Mouse (Mus musculus) embryonic facial prominence, embryonic 13.5 days (tissue): Measurements from ENCODE around the gene Wwc2. TPM values are rescaled to one million over a fixed set of nuclear protein-coding genes. Genes with fewer than 3 reads are reported as not detected.
"Not testable (repeated sequence)": the region's sequence is repeated elsewhere in the genome, so short reads cannot be mapped to it uniquely, and the experiment has no call there.

Experiments
- ATAC-seq: fragments of 200-750 bp; cut with Nextera tagmentation; 2 replicates; pipeline ENCODE4 v1.8.0; 2017; ENCODE audit warnings: low read depth; ENCODE audit not compliant: insufficient number of reproducible peaks, insufficient read depth, low FRiP score, low TSS enrichment
- H3K27ac ChIP-seq: fragments of 300-500 bp; sonication (generic); 2 replicates; pipeline ENCODE4 v1.5.1; 2015; ENCODE audit warnings: moderate library complexity, mild to moderate bottlenecking, inconsistent platforms
- H3K27me3 ChIP-seq: fragments of 300-500 bp; sonication (generic); 2 replicates; pipeline ENCODE4 v1.6.1; 2015; ENCODE audit warnings: mild to moderate bottlenecking, inconsistent platforms
- H3K36me3 ChIP-seq: fragments of 300-500 bp; sonication (generic); 2 replicates; pipeline ENCODE4 v1.6.1; 2015; ENCODE audit warnings: mild to moderate bottlenecking, inconsistent platforms
- H3K4me1 ChIP-seq: fragments of 300-500 bp; sonication (generic); 2 replicates; pipeline ENCODE4 v1.6.1; 2015; ENCODE audit warnings: inconsistent platforms
- H3K4me2 ChIP-seq: fragments of 300-500 bp; sonication (generic); 2 replicates; pipeline ENCODE4 v1.6.1; 2015; ENCODE audit warnings: moderate library complexity, mild to moderate bottlenecking, inconsistent platforms
- H3K4me3 ChIP-seq: fragments of 300-500 bp; sonication (generic); 2 replicates; pipeline ENCODE4 v1.5.1; 2015; ENCODE audit warnings: mild to moderate bottlenecking, inconsistent platforms
- H3K9ac ChIP-seq: fragments of 300-500 bp; sonication (generic); 2 replicates; pipeline ENCODE4 v1.6.1; 2015; ENCODE audit warnings: mild to moderate bottlenecking, inconsistent platforms
- H3K9me3 ChIP-seq: fragments of 300-500 bp; sonication (generic); 2 replicates; pipeline ENCODE4 v1.6.1; 2016; ENCODE audit warnings: inconsistent platforms
- WGBS: fragments of 180-500 bp; shearing (Covaris S2); methylation state at CpG from one replicate; pipeline ENCODE4 v1.1.7; 2015; ENCODE audit warnings: mixed read lengths; 5-methylcytosine and 5-hydroxymethylcytosine counted together
- polyA plus RNA-seq: library from polyadenylated mRNA; unstranded; fragments of >200 nt; fragmentation: Nextera tagmentation; extraction: Ambion mirVana; gene quantifications from 2 replicates; pipeline ENCODE4 v1.2.1, GENCODE M21; 2015

The Wwc2 gene
- polyA plus RNA-seq, 1 experiment from 2014 or later = 12.5 TPM

- no peak for ATAC-seq
- Histone ChIP-seq H3K4me2 (no peak overlapping the region), H3K9ac (no peak overlapping the region), H3K4me3 (no peak overlapping the region), H3K9me3 (no peaks in the 10 kb centered on the region), H3K27ac (no peak overlapping the region), H3K36me3 (peaks cover 50% of the 10 kb centered on the region), H3K27me3 (no peaks in the 10 kb centered on the region), H3K4me1 (peaks cover 17% of the 10 kb centered on the region)
- WGBS = 85% methylated on average over 1 of the region's 1 CpGs
Measured at GRCm38 (mm10) chr8:47833944-47834343, 156.8 kb downstream of the Wwc2 start.

GRCm38 (mm10) chr8:47832616-47833015 lies 158.1 kb downstream of the Wwc2 start:
- peaks cover 24% of the 10 kb centered on the region for H3K4me1 ChIP-seq
- no peak overlapping the region for H3K4me3 ChIP-seq
- H3K36me3 ChIP-seq = peaks cover 53% of the 10 kb centered on the region
- H3K4me2 ChIP-seq = no peak overlapping the region
- ATAC-seq = no peak
- 89% methylated on average over 6 of the region's 6 CpGs for WGBS
- H3K9ac ChIP-seq = no peak overlapping the region
- H3K27me3 ChIP-seq = no peaks in the 10 kb centered on the region
- no peak overlapping the region for H3K27ac ChIP-seq
- H3K9me3 ChIP-seq = no peaks in the 10 kb centered on the region

- H3K9ac ChIP-seq = no peak overlapping the region
Measured at GRCm38 (mm10) chr8:47826911-47827310, 163.8 kb downstream of the Wwc2 start.

GRCm38 (mm10) chr8:47825596-47825995 lies 165.1 kb downstream of the Wwc2 start:
- H3K4me3 ChIP-seq = no peak overlapping the region
- peaks cover 29% of the 10 kb centered on the region for H3K4me1 ChIP-seq
- H3K27ac ChIP-seq = no peak overlapping the region
- peaks cover 22% of the 10 kb centered on the region for H3K36me3 ChIP-seq
- no peaks in the 10 kb centered on the region for H3K9me3 ChIP-seq
- ATAC-seq = no peak
- 25% methylated on average over 5 of the region's 5 CpGs for WGBS
- H3K27me3 ChIP-seq = no peaks in the 10 kb centered on the region
- H3K4me2 ChIP-seq = no peak overlapping the region
- no peak overlapping the region for H3K9ac ChIP-seq

More at GRCm38 (mm10) chr8:47826911-47827310, 163.8 kb downstream of the Wwc2 start:
- H3K4me1 ChIP-seq = peaks cover 29% of the 10 kb centered on the region
- H3K27me3 ChIP-seq = no peaks in the 10 kb centered on the region
- H3K4me3 ChIP-seq = no peak overlapping the region
- no peaks in the 10 kb centered on the region for H3K9me3 ChIP-seq
- ATAC-seq = no peak
- no peak overlapping the region for H3K27ac ChIP-seq
- H3K36me3 ChIP-seq = peaks cover 33% of the 10 kb centered on the region
- 73% methylated on average over 9 of the region's 9 CpGs for WGBS
- no peak overlapping the region for H3K4me2 ChIP-seq

GRCm38 (mm10) chr8:47824182-47824581 lies 166.5 kb downstream of the Wwc2 start, which contains the start of gene Cldn22:
Gene Cldn22, plus strand, starts transcription at chr8:47824482.
- Histone ChIP-seq H3K36me3 (peaks cover 10% of the 10 kb centered on the region), H3K4me3 (no peak within 1 kb of the TSS), H3K4me1 (peaks cover 29% of the 10 kb centered on the region), H3K9me3 (no peaks in the 10 kb centered on the region), H3K9ac (no peak within 1 kb of the TSS), H3K27ac (no peak within 1 kb of the TSS), H3K4me2 (no peak within 1 kb of the TSS), H3K27me3 (no peaks in the 10 kb centered on the region)
- no peak for ATAC-seq
- WGBS = 56% methylated on average over 13 of the region's 13 CpGs

- H3K36me3 ChIP-seq = peaks cover 6% of the 10 kb centered on the region; the same call in 1 of the 2 replicates
- no peak for ATAC-seq
- no peaks in the 10 kb centered on the region for H3K27me3 ChIP-seq
- H3K9me3 ChIP-seq = no peaks in the 10 kb centered on the region
- H3K4me2 ChIP-seq = no peak overlapping the region
- no peak overlapping the region for H3K9ac ChIP-seq
- H3K27ac ChIP-seq = no peak overlapping the region
- 42% methylated on average over 10 of the region's 10 CpGs for WGBS
- H3K4me1 ChIP-seq = peaks cover 29% of the 10 kb centered on the region
- no peak overlapping the region for H3K4me3 ChIP-seq
Measured at GRCm38 (mm10) chr8:47823777-47824176, 166.9 kb downstream of the Wwc2 start.

- H3K4me2 ChIP-seq, H3K27me3 ChIP-seq, H3K4me3 ChIP-seq, H3K27ac ChIP-seq, ATAC-seq, H3K9me3 ChIP-seq, H3K36me3 ChIP-seq, H3K9ac ChIP-seq: not testable (repeated sequence)
- peaks cover 23% of the 10 kb centered on the region for H3K4me1 ChIP-seq
- WGBS = 75% methylated on average over 7 of the region's 9 CpGs
Measured at GRCm38 (mm10) chr8:47822541-47822940, 168.2 kb downstream of the Wwc2 start.

- Histone ChIP-seq H3K9ac (no peak within 1 kb of the TSS), H3K4me3 (no peak within 1 kb of the TSS), H3K36me3 (no peaks in the 10 kb centered on the region), H3K9me3 (no peaks in the 10 kb centered on the region), H3K4me1 (peaks cover 23% of the 10 kb centered on the region), H3K4me2 (no peak within 1 kb of the TSS), H3K27me3 (no peaks in the 10 kb centered on the region), H3K27ac (no peak within 1 kb of the TSS)
- ATAC-seq = no peak
- WGBS = 72% methylated on average over 6 of the region's 6 CpGs
Measured at GRCm38 (mm10) chr8:47821843-47822242, 168.9 kb downstream of the Wwc2 start, which contains the start of gene Cldn24. Gene Cldn24, plus strand, starts transcription at chr8:47822143.

GRCm38 (mm10) chr8:47820914-47821772 lies 169.6 kb downstream of the Wwc2 start:
- Histone ChIP-seq H3K9me3 (no peaks in the 10 kb centered on the region), H3K4me2 (no peak overlapping the region), H3K36me3 (no peaks in the 10 kb centered on the region), H3K4me3 (no peak overlapping the region), H3K27me3 (no peaks in the 10 kb centered on the region), H3K9ac (no peak overlapping the region), H3K27ac (no peak overlapping the region), H3K4me1 (peaks cover 23% of the 10 kb centered on the region)
- no peak for ATAC-seq
- WGBS = 82% methylated on average over 20 of the region's 20 CpGs

- H3K4me1 ChIP-seq = peaks cover 11% of the 10 kb centered on the region
- no peaks in the 10 kb centered on the region for H3K9me3 ChIP-seq
- no peak for ATAC-seq
- 95% methylated on average over 8 of the region's 8 CpGs for WGBS
- H3K36me3 ChIP-seq = no peaks in the 10 kb centered on the region
- no peak overlapping the region for H3K9ac ChIP-seq
- H3K4me2 ChIP-seq = no peak overlapping the region
- H3K27me3 ChIP-seq = no peaks in the 10 kb centered on the region
- H3K27ac ChIP-seq = no peak overlapping the region
- H3K4me3 ChIP-seq = no peak overlapping the region
Measured at GRCm38 (mm10) chr8:47819034-47819433, 171.7 kb downstream of the Wwc2 start.

- ATAC-seq = no peak
- Histone ChIP-seq H3K4me2 (no peak overlapping the region), H3K27ac (no peak overlapping the region), H3K27me3 (no peaks in the 10 kb centered on the region), H3K4me3 (no peak overlapping the region), H3K4me1 (0 out of 2 replicates have a peak, but pooled peaks cover 2% of the 10 kb centered on the region), H3K9me3 (no peaks in the 10 kb centered on the region), H3K9ac (no peak overlapping the region), H3K36me3 (no peaks in the 10 kb centered on the region)
- WGBS = 63% methylated on average over 12 of the region's 12 CpGs
Measured at GRCm38 (mm10) chr8:47811221-47811620, 179.5 kb downstream of the Wwc2 start.

GRCm38 (mm10) chr8:47810666-47811015 lies 180.1 kb downstream of the Wwc2 start:
- Histone ChIP-seq H3K4me2 (no peak overlapping the region), H3K4me1 (0 out of 2 replicates have a peak, but pooled peaks cover 2% of the 10 kb centered on the region), H3K9ac (no peak overlapping the region), H3K27me3 (no peaks in the 10 kb centered on the region), H3K36me3 (no peaks in the 10 kb centered on the region), H3K9me3 (no peaks in the 10 kb centered on the region), H3K4me3 (no peak overlapping the region), H3K27ac (no peak overlapping the region)
- no peak for ATAC-seq
- WGBS = 77% methylated on average over 7 of the region's 7 CpGs
